Mouse (Mus musculus) naive thymus-derived CD4-positive, alpha-beta T cell, adult 2 months (primary cell): ENCODE data around the gene Uqcrfs1.
A peak's percentile ranks its signal among the peaks of the same experiment; 100 is the strongest.

Experiments
- DNase-seq: peaks from one replicate; pipeline ENCODE4 v3.0.0-alpha.2; 2011; ENCODE audit warnings: low read depth

Uqcrfs1 gene

GRCm38 (mm10) chr13:30501860-30502395 is 43.2 kb downstream of the Uqcrfs1 start:
- peak; percentile 41 for DNase-seq
